Mouse (Mus musculus) ES-CJ7 (cell line): ENCODE measurements around the gene Ptpn12.

ENCODE experiments used
- DNase-seq: peaks from one replicate; pipeline ENCODE4 v3.0.0; 2011; ENCODE audit warnings: low read depth, low spot score

The Ptpn12 gene

DNA sequence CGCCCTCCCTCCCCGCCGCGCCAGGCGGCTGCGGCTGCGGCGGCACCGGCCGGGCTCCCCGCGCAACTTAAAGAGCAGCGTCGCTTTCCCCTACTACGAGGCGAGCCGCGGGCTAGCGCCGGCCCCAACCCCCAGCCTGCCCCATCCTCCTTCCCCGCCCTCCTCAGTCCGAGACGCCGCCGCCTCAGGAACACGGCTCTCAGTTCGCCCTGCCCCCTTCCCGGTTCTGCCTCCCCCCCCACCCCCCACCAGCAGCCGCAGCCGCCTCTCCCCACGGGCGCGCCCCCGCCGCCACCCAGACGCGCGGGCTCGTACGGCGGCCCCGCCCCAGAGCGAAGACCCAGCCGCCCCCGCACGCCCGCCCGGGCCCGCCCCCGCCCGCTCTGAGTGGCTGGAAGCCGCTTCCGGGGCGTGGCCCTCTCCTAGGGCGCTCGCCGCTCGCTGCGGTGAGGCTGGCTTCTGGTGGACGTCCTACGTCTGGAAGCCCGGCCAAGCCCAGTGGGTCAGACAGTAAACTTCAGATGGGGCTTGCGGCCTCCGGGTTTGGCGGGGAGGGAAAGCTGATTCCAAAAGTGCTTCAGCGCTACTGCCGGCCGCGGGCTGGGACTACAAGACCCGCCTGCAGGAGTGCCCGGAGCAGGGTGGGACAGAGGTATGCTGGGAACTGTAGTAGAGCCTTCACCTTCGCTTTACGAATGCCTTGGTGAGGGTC, at the start of gene Ptpn12:
Gene Ptpn12 (minus strand): TSS at position 92 of the 712 bp plus-strand sequence.
- peak; percentile 89 for DNase-seq

- DNase-seq: no peak
Measured at GRCm38 (mm10) chr5:21091179-21091578, 35.5 kb upstream of the Ptpn12 start.

DNA sequence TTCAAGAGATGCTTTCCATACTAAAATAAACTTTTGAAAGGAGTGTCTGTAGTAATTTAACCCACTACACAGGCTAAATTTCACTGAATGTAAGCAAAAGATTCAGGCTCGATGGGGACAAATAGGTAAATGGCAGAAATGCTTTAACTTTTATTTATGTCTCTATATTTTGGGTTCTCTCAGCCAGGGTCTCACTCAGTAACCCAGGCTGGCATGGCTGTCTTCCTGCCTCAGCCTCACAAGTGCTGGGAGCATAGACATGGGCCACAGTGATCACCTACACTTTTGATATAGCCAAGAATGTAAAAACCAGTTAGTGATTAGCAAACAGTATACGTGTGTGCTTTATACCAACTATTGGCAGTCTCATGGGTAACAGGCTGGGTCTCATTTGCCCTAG, 1.5 kb upstream of the Ptpn12 start:
- no peak for DNase-seq

GRCm38 (mm10) chr5:21056595-21056994, 884 bp upstream of the Ptpn12 start:
- DNase-seq: no peak

- peak; percentile 14 for DNase-seq
Measured at GRCm38 (mm10) chr5:21055071-21055819, 466 bp downstream of the Ptpn12 start.

DNA sequence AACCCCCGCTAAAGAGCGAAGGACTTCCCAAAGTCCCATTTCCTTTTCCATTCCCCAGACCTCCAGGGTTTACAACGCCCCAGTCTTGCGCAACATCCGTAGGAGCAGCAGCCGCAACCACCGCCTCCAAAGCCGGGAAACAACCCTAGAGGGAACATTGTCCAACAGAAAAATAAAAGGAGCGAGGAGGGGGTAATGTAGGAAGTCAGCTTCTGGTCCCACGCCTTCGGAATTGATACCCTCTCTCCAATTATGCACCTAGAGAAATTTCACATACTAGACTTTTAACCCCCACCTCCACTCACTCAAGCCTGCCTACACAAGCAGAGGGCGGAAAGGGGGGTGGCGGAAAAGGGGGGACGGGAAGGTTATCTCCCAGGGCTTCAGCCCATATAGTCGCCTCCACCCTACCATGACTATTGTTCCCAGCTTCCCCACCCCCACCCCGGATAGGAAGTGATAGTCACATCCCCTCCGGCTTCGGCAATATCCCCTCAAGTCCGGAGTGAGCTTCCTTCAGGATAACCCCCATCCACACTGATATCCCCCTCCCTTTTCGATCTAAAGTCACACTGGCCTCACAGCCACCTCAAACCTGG, 1.1 kb downstream of the Ptpn12 start:
- DNase-seq: peak; percentile 79

GRCm38 (mm10) chr5:21053571-21054307, 2.0 kb downstream of the Ptpn12 start:
- DNase-seq: no peak

DNA sequence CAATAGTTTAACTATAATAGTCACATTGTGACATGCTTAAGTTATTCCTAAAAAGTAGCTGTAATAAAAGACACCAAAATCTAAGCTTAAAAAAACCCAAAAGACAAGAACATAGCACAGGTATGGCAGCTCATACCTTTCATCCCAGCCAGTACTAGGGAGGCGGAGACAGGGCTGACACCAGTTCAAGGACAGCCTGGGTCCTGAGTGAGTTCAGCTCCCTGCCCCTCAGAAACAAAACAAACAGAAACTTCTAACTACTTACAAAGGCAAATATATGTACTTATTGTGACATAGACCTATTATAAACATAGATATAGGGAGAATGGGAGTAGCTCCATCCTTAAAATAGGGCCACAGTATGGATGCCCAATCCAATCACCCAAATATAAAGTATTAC, 3.2 kb downstream of the Ptpn12 start:
- no peak for DNase-seq

- no peak for DNase-seq
Measured at GRCm38 (mm10) chr5:21050770-21051122, 5.0 kb downstream of the Ptpn12 start.

- DNase-seq: no peak
Measured at GRCm38 (mm10) chr5:21050061-21050769, 5.5 kb downstream of the Ptpn12 start.

- no peak for DNase-seq
Measured at GRCm38 (mm10) chr5:21049006-21049405, 6.7 kb downstream of the Ptpn12 start.

DNA sequence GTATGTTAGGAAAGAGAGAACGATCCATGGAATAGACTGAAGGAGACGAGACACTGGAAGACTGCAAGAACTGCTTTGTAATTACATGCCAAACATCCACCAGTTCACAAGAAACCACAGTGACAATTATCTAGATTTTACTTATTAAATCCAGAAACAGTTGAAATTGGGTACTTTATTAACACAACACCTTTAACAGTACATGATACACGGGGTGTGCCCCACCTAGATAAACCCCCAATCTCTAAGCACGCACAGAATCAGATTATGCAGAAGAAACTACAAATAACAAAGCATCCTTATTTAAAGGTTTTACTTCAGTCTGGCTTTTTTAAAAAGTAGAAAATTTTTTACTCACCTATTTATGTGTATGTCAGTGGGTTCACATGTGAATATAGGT, 8.6 kb downstream of the Ptpn12 start:
- DNase-seq: no peak

DNA sequence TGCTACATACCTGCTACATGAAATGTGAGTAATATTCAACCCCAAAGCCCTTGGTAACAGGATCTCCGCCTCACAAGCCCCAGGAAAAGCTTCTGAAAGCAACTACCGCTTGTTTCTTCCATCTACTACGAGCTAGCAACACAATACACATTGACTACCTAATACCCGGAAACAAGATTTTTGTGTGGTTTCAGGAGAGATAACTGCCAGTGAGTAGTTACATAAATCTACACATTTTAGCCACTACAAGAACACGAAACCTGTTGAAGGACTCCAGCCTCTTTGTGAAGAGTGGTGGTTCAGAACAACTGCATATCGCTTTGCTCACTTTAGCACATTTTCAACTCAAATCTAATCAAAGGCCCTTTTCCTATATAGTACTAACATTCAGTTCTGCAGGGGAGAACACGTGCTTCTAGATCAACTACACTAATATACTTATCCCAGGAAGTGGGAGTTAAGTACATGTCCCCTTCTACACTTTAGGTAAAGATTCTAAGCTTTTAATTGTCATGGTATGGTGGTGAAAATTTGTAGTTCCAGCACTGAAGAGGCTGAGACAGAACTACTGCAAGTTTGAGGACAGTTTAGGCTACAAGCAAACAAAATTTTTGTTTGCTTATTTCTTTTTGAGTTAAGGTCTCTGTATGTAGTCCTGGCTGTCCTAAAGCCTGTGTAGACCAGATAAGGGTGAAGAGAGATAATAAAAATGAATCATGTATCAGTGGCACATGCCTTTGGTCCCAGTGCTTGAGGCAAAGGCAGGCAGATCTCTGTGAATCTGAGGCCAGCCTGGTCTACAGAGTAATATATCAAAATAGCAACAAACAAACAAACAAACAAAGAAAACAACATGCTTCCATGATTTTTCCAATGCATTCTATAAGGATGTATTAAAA, 9.3 kb downstream of the Ptpn12 start:
- no peak for DNase-seq

- DNase-seq: no peak
Measured at GRCm38 (mm10) chr5:21045462-21045861, 10.2 kb downstream of the Ptpn12 start.

- no peak for DNase-seq
Measured at GRCm38 (mm10) chr5:21038100-21038499, 17.6 kb downstream of the Ptpn12 start.

DNA sequence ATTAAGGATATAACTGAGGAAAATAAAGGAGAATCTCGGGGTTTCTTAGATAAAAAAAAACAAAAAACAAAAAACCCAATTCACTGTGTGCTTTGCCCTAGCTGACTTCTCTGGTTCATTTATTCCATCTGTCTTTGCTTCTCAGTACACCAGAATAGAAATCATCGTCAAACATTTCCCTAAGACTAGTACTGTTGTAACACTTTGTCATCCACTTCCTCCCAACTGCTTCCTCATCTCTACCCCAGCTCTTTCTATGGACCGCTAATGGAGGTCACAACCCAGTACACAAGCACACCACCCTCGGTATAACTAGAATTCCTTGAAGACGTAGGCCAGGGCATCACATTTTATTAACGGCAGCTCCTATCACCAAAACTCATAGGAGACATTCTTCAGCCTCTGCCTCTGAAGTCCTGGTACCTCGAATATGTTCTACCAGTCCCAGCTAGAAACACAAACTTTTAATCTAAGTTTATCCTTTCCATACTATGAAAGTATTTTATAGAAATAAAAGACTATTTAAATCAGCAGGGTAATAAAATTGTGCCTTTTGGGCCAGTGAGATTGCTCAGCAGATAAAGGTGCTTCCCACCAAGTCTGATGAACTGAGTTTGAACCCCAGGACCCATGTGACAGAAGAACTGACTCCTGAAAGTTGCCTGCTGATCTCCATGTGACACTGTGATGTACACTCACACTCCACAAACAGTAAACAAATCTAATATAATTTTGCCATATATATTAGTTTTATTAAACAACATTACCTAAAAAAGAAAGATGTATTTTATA, 19.8 kb downstream of the Ptpn12 start:
- no peak for DNase-seq

DNA sequence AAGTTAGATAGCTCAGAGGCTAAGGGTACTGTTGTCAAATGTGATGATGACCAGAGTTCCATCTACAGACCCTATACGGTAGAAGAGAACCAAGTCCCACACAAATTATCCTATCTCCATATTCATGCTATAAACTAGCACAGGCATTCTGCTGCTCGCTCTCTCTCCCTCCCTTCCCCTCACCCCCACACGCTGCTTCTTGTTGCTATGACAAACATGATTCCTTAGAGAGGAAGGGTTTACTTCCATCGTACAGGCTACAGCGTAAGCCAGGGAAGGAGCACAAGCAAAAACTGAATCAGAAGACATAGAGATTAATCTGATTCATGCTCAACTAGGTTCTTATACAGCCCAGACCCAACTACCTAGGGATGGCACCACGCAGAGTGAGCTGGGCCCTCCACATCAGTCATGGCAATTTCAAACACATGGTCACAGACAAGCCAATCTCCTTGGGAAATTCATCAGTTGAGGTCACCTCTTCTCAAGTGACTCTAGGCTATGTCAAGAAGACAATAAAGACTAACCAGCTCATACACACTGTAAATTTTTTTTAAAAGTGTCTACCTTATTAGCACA, 21.2 kb downstream of the Ptpn12 start:
- no peak for DNase-seq

DNA sequence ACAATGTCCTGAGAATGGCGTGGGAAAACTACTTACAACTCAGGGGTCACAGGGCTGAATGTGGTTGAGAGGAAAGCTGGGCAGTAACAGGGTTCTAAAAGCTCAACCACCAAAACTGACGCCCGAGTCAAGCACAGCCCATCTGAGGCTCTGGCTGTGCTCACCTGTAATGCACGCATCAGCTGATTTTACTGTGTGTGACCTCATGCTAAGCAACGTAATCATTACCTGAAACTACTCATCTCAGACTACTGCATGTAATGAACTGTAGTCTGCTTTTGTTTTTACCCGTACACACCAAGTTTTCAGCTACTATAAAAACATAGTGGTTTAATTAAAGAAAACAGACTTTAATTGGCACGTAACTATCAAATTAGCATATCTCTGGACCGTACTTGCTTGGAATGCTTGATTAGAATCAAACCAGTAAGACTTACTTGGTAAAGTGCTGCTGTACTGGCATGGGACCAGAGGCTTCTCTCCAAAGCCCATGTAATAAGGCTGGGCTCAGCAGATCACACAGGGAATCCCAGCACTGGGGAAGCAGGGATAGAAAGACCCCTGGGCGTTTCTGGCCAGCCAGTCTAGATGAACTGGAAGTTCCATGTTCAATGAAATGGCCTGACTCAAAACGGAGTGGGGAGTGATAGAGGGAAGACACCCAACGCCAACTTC, 22.2 kb downstream of the Ptpn12 start:
- DNase-seq: no peak

DNA sequence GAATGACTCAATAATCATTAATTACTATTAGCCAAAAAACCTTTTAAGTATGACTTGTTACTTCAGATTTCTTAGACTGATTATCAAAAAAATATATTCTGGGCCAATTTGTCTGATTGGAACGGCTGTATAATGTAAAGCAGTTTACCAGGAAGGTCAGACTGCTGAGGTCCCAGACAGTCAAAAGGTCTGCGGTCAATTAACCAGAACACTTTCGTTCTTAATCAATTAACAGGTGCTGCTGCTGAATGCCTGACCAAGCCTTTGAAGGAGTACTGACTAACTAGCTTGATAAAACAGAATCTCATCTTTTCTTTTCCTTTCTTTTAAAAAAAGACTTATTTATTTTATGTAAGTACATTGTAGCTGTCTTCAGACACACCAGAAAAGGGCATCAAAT, 23.1 kb downstream of the Ptpn12 start:
- DNase-seq: no peak
